Mouse (Mus musculus): ENCODE data around the gene Nampt.

The Nampt gene

DNA sequence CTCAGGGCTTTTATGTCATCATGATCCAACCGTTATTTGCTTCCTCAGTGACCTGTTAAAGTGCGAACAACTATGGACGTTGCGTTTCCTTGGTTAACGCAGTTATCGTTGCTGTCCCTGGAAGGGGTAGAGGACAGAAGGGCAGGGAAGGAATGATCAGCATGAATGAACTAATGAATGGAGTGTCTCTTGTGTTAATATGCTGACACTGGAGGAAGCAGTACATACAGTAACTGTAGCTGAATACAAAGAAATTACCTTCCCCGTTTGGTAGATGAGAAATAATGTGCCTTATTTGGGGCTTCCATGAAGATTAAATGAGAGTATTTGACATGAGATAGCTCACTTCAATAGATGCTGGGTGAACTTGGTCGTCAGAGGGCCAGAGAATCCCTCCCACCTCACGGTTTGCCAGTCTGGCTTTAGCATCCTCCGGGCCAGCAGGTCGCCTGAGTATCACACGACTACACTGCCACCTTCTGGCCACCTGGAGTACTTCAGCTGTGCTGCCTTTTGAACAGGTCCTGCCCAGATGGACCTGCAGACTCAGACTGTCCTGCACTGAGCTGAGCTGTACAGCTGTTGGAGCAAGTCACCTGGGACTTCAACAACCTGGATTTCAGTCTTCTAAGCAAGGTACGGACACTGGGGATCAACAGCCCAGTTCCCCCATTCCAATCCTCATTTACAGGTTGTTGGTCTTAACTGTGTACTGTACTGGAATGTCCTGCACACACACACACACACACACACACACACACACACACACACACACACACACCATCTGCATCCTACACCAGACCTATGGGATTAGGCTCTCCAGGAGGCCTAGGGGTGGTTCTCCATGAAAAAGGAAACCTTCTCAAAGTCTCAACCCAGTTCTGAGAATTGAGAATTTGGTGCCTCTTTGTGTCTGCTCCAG lies 78.1 kb downstream of the Nampt start:
- peak; percentile 84 for DNase-seq (ENCODE audit: low read depth, low spot score)

DNA sequence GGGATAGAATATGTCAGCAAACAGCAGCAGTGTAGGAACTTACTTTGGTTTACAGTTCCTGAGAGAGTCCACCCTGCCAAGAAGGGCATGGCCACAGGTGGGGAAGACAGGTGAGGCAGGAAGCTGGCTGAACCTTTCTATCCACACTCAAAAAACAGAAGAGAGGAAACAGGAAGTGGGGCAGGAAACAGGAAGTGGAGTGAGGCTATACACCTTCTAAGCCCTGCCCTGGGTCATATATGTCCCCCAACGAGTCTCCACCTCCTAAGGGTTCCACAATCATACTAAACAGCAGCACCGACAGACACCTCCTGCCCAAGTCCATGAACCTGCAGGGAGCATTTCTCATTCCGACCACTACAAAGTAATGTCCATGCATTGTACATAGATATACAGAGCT lies 81.7 kb downstream of the Nampt start:
- DNase-seq (ENCODE audit: low read depth, low spot score) = no peak

All from ZHBTc4 (cell line).